Mouse (Mus musculus) myocyte (in vitro differentiated cells): ENCODE data around the gene Ttyh2. TPM values are rescaled to one million over a fixed set of nuclear protein-coding genes. Genes with fewer than 3 reads are reported as not detected.

ENCODE experiments used
- H3K27me3 ChIP-seq: one replicate; pipeline ENCODE4 v1.6.1; 2011; ENCODE audit not compliant: control insufficient read depth, insufficient read depth, insufficient read length
- H3K36me3 ChIP-seq: one replicate; pipeline ENCODE4 v1.6.1; 2011; ENCODE audit not compliant: control insufficient read depth, insufficient read depth
- H3K4me2 ChIP-seq: one replicate; pipeline ENCODE4 v1.6.1; 2011; ENCODE audit warnings: low read depth, control low read depth
- H3K4me3 ChIP-seq: one replicate; pipeline ENCODE4 v1.5.1; 2011; ENCODE audit warnings: mild to moderate bottlenecking, control low read depth, moderate library complexity
- H3K79me2 ChIP-seq: one replicate; pipeline ENCODE4 v1.6.1; 2011; ENCODE audit not compliant: control insufficient read depth, insufficient read depth
- H3ac ChIP-seq: one replicate; pipeline ENCODE4 v1.6.1; 2011; ENCODE audit not compliant: control insufficient read depth, insufficient read length
- CEBPB ChIP-seq: IDR thresholded peaks from 2 replicates; pipeline ENCODE4 v1.6.1; 2011; ENCODE audit warnings: mild to moderate bottlenecking, moderate library complexity; ENCODE audit not compliant: poor library complexity, insufficient read depth, severe bottlenecking
- E2F4 ChIP-seq: IDR thresholded peaks from one replicate; pipeline ENCODE4 v1.6.1; 2011; ENCODE audit warnings: mild to moderate bottlenecking, control low read depth, moderate library complexity; ENCODE audit not compliant: insufficient read depth
- MAX ChIP-seq: IDR thresholded peaks from one replicate; pipeline ENCODE4 v1.6.1; 2011; ENCODE audit warnings: low read depth, mild to moderate bottlenecking, control low read depth
- MYOD1 ChIP-seq, 3 experiments: IDR thresholded peaks; one replicate each; pipeline ENCODE4 v1.6.1; 2011; ENCODE audit warnings: control low read depth in 2 of 3, low read depth in 2 of 3, mild to moderate bottlenecking in 2 of 3, moderate library complexity in 1 of 3; ENCODE audit not compliant: insufficient read length in 2 of 3, control insufficient read depth in 1 of 3
- MYOG ChIP-seq, 3 experiments: IDR thresholded peaks; one replicate each; pipeline ENCODE4 v1.6.1; 2011; ENCODE audit warnings: control low read depth in 2 of 3, low read depth in 2 of 3, mild to moderate bottlenecking in 2 of 3; ENCODE audit not compliant: insufficient read length in 2 of 3, control insufficient read depth in 1 of 3, insufficient read depth in 1 of 3
- POLR2A ChIP-seq: IDR thresholded peaks from one replicate; pipeline ENCODE4 v1.6.1; 2011; ENCODE audit warnings: low read depth, mild to moderate bottlenecking, control low read depth, moderate library complexity; ENCODE audit not compliant: insufficient read length
- POLR2AphosphoS2 ChIP-seq: IDR thresholded peaks from one replicate; pipeline ENCODE4 v1.6.1; 2011; ENCODE audit warnings: low read depth, control low read depth; ENCODE audit not compliant: insufficient read length
- REST ChIP-seq: IDR thresholded peaks from one replicate; pipeline ENCODE4 v1.6.1; 2011; ENCODE audit warnings: mild to moderate bottlenecking, control low read depth, moderate library complexity; ENCODE audit not compliant: insufficient read depth, insufficient read length
- SRF ChIP-seq: IDR thresholded peaks from one replicate; pipeline ENCODE4 v1.6.1; 2011; ENCODE audit warnings: low read depth; ENCODE audit not compliant: control insufficient read depth, insufficient read length
- TCF12 ChIP-seq: IDR thresholded peaks from one replicate; pipeline ENCODE4 v1.6.1; 2011; ENCODE audit warnings: mild to moderate bottlenecking, control low read depth; ENCODE audit not compliant: poor library complexity, insufficient read depth, severe bottlenecking
- TCF3 ChIP-seq: IDR thresholded peaks from one replicate; pipeline ENCODE4 v1.6.1; 2011; ENCODE audit warnings: low read depth, control low read depth; ENCODE audit not compliant: insufficient read length
- USF1 ChIP-seq: IDR thresholded peaks from one replicate; pipeline ENCODE4 v1.6.1; 2011; ENCODE audit warnings: low read depth, mild to moderate bottlenecking, control low read depth, moderate library complexity
- polyA plus RNA-seq: library from polyadenylated mRNA; unstranded; fragments of >200 nt; fragmentation: generic; extraction: Trizol; gene quantifications from one replicate; pipeline ENCODE4 v1.2.1, GENCODE M21; 2012; ENCODE audit warnings: missing spikeins

Gene Ttyh2
- polyA plus RNA-seq, 1 experiment: 40.6 TPM

DNA sequence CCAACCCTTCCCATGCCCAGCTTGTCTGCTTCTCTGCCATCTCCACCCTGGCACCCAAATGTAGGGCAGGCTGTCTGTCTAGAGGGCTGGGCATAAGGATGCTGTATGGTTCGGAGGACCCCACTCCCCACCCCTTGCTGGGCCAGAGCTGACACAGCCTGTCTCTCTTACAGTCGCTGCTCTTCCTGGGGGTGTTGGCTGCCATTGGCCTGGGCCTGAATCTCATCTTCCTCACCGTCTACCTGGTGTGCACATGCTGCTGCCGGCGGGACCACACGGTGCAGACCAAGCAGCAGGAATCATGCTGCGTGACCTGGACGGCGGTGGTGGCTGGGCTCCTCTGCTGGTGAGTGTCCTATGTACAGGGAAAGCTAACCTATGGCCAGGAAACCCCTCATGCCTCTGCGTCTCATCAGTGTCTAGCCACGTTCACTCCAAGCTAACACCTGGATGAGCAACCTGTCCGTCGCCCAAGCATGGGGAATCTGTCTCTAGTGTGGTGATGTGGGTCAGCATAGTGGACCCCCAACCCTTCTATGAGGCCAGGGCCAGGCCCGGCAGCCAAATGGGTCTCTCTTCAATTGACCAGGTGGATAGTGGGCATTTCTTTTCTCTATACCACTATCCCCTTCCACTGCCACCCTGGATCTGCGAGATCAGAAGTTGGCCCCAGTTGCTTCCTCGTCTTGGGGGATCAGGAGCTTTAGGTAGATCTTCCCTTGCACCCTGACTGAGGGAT is 11.2 kb downstream of the Ttyh2 start:
- H3K36me3 ChIP-seq: peaks cover 30% of the 10 kb centered on the region
- H3K79me2 ChIP-seq: peaks cover 54% of the 10 kb centered on the region
- H3K4me2 ChIP-seq: no peak overlapping the region
- H3K27me3 ChIP-seq: no peaks in the 10 kb centered on the region
- no peak overlapping the region for H3K4me3 ChIP-seq
- no peak for TF ChIP-seq MYOG (IDR thresholded peaks at IDR 0.05; ENCODE audit: control insufficient read depth in 1 of 3, insufficient read depth in 1 of 3, insufficient read length in 2 of 3, low read depth in 2 of 3)
- TF ChIP-seq MAX: no peak
- TF ChIP-seq POLR2AphosphoS2: no peak
- TF ChIP-seq POLR2A: no peak
- no peak for TF ChIP-seq USF1
- TF ChIP-seq REST: no peak
- TF ChIP-seq CEBPB: no peak
- TF ChIP-seq TCF3: no peak
- no peak for TF ChIP-seq MYOD1 (IDR thresholded peaks at IDR 0.05; ENCODE audit: control insufficient read depth in 1 of 3, insufficient read length in 2 of 3, low read depth in 2 of 3)
- TF ChIP-seq TCF12: no peak
- TF ChIP-seq E2F4: no peak
- TF ChIP-seq SRF: no peak
- H3ac ChIP-seq: no peak overlapping the region

GRCm38 (mm10) chr11:114687574-114688188 is 12.4 kb downstream of the Ttyh2 start:
- peaks cover 46% of the 10 kb centered on the region for H3K79me2 ChIP-seq
- no peak overlapping the region for H3K4me3 ChIP-seq
- peaks cover 38% of the 10 kb centered on the region for H3K36me3 ChIP-seq
- H3K4me2 ChIP-seq: no peak overlapping the region
- TF ChIP-seq SRF (no peak), POLR2AphosphoS2 (peak; percentile 25)
- no peak overlapping the region for H3ac ChIP-seq
- no peaks in the 10 kb centered on the region for H3K27me3 ChIP-seq

GRCm38 (mm10) chr11:114688729-114689128 is 13.5 kb downstream of the Ttyh2 start:
- Histone ChIP-seq H3K79me2 (peaks cover 35% of the 10 kb centered on the region), H3K4me2 (no peak overlapping the region), H3K4me3 (no peak overlapping the region), H3K36me3 (peaks cover 47% of the 10 kb centered on the region), H3ac (no peak overlapping the region), H3K27me3 (no peaks in the 10 kb centered on the region)
- no peak for TF ChIP-seq MYOG (IDR thresholded peaks at IDR 0.05; ENCODE audit: control insufficient read depth in 1 of 3, insufficient read depth in 1 of 3, insufficient read length in 2 of 3, low read depth in 2 of 3)
- no peak for TF ChIP-seq TCF3
- no peak for TF ChIP-seq REST
- TF ChIP-seq SRF: no peak
- no peak for TF ChIP-seq TCF12
- TF ChIP-seq E2F4: no peak
- TF ChIP-seq CEBPB: no peak
- TF ChIP-seq POLR2A: no peak
- TF ChIP-seq MAX: no peak
- TF ChIP-seq USF1: no peak
- TF ChIP-seq MYOD1 (IDR thresholded peaks at IDR 0.05; ENCODE audit: control insufficient read depth in 1 of 3, insufficient read length in 2 of 3, low read depth in 2 of 3): no peak
- TF ChIP-seq POLR2AphosphoS2: no peak

DNA sequence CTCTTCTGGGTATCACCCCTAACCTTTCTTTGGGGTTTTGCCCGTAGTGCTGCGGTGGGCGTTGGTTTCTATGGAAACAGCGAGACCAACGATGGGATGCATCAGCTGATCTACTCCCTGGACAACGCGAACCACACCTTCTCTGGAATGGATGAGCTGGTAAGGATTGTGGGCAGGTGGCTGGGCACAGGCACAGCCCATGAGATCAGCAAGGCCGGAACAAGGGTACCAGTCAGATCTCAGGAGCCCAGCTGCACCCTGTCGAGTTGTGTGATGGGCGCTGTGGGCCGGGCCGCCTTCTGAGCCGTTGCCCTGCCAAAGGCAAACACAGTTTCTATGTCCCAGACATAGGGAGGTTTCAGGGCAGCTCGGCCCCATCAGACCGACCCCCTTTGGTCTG is 15.0 kb downstream of the Ttyh2 start:
- TF ChIP-seq MYOD1 (IDR thresholded peaks at IDR 0.05; ENCODE audit: control insufficient read depth in 1 of 3, insufficient read length in 2 of 3, low read depth in 2 of 3) (no peak), SRF (no peak), USF1 (no peak), POLR2AphosphoS2 (peak; percentile 13), TCF3 (no peak), POLR2A (no peak), CEBPB (no peak)
- no peak overlapping the region for H3K4me2 ChIP-seq
- peaks cover 47% of the 10 kb centered on the region for H3K36me3 ChIP-seq
- H3K79me2 ChIP-seq: peaks cover 22% of the 10 kb centered on the region
- H3K27me3 ChIP-seq: no peaks in the 10 kb centered on the region
- no peak overlapping the region for H3K4me3 ChIP-seq
- H3ac ChIP-seq: no peak overlapping the region
